Mouse (Mus musculus) G1E (cell line): ENCODE measurements at regions not wholly inside any gene's neighbourhood (a gene's known extent, or its start where the extent isn't known, plus 50 kb on each side); places are given as distances from the start of the nearest gene placed in this dataset.

ENCODE experiments used
- ATAC-seq: 2 replicates; pipeline ENCODE4 v1.8.0; 2016; ENCODE audit warnings: mild to moderate bottlenecking; ENCODE audit not compliant: insufficient number of reproducible peaks, poor library complexity, low FRiP score, severe bottlenecking; ENCODE audit errors: extremely low read depth
- DNase-seq: peaks from one replicate; pipeline ENCODE4 v3.0.0; 2012; ENCODE audit warnings: low spot score
- H3K27me3 ChIP-seq: 2 replicates; pipeline ENCODE4 v1.6.1; 2012; ENCODE audit warnings: mild to moderate bottlenecking, low read length, inconsistent platforms; ENCODE audit not compliant: insufficient read depth
- H3K36me3 ChIP-seq: replicated peaks from 2 replicates; pipeline ENCODE3; 2012; ENCODE audit warnings: mild to moderate bottlenecking, inconsistent platforms
- H3K4me1 ChIP-seq: 2 replicates; pipeline ENCODE4 v1.6.1; 2012; ENCODE audit warnings: low read depth, low read length, inconsistent platforms, mixed read lengths; ENCODE audit not compliant: insufficient read depth
- H3K4me3 ChIP-seq: 2 replicates; pipeline ENCODE4 v1.5.1; 2012; ENCODE audit warnings: low read depth, mild to moderate bottlenecking, inconsistent platforms, low read length, moderate library complexity, mixed read lengths
- H3K9me3 ChIP-seq: replicated peaks from 2 replicates; pipeline ENCODE4 v1.6.1; 2012; ENCODE audit warnings: inconsistent platforms
- CTCF ChIP-seq: IDR thresholded peaks from 2 replicates; pipeline ENCODE4 v1.5.1; 2012; ENCODE audit warnings: low read depth, low read length, inconsistent platforms, mixed read lengths
- GATA1 ChIP-seq: IDR thresholded peaks from 2 replicates; pipeline ENCODE4 v1.6.1; 2012; ENCODE audit warnings: borderline replicate concordance, low read length, inconsistent platforms, mixed read lengths
- GATA2 ChIP-seq: IDR thresholded peaks from 2 replicates; pipeline ENCODE4 v1.6.1; 2012; ENCODE audit warnings: low read depth, low read length, inconsistent platforms, borderline replicate concordance
- POLR2AphosphoS5 ChIP-seq: IDR thresholded peaks from 2 replicates; pipeline ENCODE4 v1.6.1; 2012; ENCODE audit warnings: low read depth, low read length, inconsistent platforms; ENCODE audit not compliant: insufficient replicate concordance
- TAL1 ChIP-seq: conservative IDR thresholded peaks from 2 replicates; pipeline ENCODE4 v1.6.1; 2012; ENCODE audit warnings: low read depth, low read length, inconsistent platforms, mixed read lengths

DNA sequence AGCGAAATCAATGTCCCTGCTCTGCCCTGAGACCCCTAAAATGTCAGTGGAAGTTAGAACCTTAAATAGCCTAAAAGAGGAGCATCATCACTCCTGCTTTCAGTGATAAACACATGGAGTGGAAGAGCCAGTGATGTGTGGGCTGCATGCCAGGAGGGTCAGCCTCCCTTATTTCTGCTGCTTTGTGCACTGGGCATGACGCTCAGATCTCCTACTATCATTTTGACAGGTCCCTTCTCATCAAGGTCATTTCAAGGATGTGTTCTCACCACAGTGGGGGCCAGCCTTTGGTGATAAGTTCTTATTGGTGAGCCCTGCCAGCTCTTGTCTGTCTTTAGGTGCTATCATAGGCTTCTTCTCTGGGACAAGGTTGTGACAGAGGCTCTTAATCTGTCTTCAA is 215.5 kb upstream of the Dynlrb2 start:
- Histone ChIP-seq H3K36me3 (no peaks in the 10 kb centered on the region), H3K4me3 (no peak overlapping the region), H3K27me3 (no peaks in the 10 kb centered on the region), H3K4me1 (no peaks in the 10 kb centered on the region), H3K9me3 (peaks cover 51% of the 10 kb centered on the region)
- TF ChIP-seq GATA1 (no peak), CTCF (no peak), TAL1 (no peak), POLR2AphosphoS5 (no peak), GATA2 (no peak)
- no peak for DNase-seq
- ATAC-seq: no peak

DNA sequence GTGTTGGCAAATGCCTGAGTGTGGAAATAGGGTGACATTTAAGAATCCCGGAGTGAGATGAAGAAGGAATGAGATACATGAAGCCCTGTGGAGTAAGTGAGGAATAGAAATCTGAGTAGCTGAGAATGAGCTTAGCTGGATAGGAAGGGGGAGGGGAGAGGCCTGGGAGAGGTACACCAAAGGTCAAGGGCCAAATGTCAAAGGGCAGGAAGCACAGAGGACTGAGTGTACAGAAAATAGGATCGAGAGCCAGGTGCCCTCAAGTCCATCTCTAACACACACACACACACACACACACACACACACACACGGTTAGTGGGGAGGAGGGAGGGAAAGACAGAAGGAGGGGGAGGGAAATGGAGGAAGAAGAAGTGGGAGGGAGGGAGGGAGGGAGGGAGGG is 220.8 kb upstream of the Dynlrb2 start:
- no peak for TF ChIP-seq GATA2
- no peak for TF ChIP-seq GATA1
- TF ChIP-seq TAL1: no peak
- no peak for TF ChIP-seq CTCF
- TF ChIP-seq POLR2AphosphoS5: no peak
- Histone ChIP-seq H3K4me3 (no peak overlapping the region), H3K4me1 (no peaks in the 10 kb centered on the region), H3K36me3 (no peaks in the 10 kb centered on the region), H3K27me3 (no peaks in the 10 kb centered on the region), H3K9me3 (peaks cover 50% of the 10 kb centered on the region)
- no peak for ATAC-seq
- DNase-seq: no peak

DNA sequence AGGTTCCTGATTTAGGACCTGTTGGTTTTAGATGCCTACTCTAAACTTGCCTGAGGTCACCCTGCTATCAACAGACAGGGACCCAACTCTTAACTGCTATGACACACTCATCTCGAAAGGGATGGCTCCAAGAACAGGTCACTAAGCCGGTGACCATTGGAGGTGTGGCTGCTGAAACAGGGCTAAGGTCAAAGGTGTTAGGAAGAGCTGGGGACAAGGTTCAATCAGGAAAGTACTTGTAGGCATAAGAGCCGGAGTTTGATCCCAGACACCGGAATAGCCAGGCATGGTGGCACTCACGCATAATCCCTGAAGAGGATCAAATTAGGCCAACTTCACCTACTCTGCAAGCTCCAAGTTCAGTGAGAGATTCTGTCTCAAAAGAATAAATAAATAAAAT is 222.4 kb upstream of the Dynlrb2 start:
- Histone ChIP-seq H3K4me1 (no peaks in the 10 kb centered on the region), H3K36me3 (no peaks in the 10 kb centered on the region), H3K9me3 (peaks cover 47% of the 10 kb centered on the region), H3K27me3 (no peaks in the 10 kb centered on the region), H3K4me3 (no peak overlapping the region)
- TF ChIP-seq GATA2 (no peak), GATA1 (no peak), POLR2AphosphoS5 (no peak), TAL1 (no peak), CTCF (no peak)
- ATAC-seq (no peak), DNase-seq (no peak)

DNA sequence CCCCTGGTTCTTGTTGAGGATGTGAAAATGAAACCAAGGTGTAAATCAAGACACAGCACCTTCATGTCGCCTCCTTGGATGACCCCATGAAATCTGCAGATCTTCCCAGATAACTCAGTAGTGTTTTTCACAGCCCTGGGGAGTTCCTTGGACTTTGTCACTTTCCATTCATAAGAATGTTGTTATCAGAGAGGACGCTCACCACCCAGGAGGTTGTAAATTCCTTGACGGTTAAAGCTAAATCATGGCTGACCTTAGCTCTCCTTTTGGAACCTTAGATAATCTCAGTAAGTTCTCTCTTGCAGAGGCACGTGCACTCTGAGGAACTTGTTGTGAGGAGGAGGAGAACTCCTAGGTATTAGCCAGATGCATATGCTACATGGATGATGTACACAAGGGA is 229.8 kb upstream of the Dynlrb2 start:
- ATAC-seq: no peak
- TF ChIP-seq TAL1 (no peak), CTCF (no peak), GATA2 (no peak), GATA1 (no peak), POLR2AphosphoS5 (no peak)
- no peaks in the 10 kb centered on the region for H3K4me1 ChIP-seq
- H3K9me3 ChIP-seq: peaks cover 58% of the 10 kb centered on the region
- DNase-seq: no peak
- no peak overlapping the region for H3K4me3 ChIP-seq
- no peaks in the 10 kb centered on the region for H3K27me3 ChIP-seq
- H3K36me3 ChIP-seq: no peaks in the 10 kb centered on the region

DNA sequence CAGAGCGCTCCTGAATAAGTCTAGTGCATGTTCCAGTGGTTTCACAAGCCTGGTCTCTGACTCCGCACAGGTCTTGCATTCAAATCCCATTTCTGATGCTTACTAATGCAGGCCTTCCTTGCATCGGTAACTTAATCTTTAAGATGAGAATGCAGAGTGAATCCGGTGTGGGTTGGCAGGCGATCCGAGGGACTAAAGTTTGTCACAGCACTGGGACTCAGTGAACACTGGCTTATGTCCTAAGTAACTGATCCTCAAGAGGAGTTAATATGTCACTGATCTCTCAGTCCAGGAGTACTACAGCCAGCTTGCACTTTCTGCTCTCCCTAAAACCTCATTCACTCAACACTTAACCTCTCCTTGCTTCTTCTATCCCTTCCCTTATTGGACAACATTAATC is 233.5 kb upstream of the Dynlrb2 start:
- Histone ChIP-seq H3K4me1 (no peaks in the 10 kb centered on the region), H3K27me3 (no peaks in the 10 kb centered on the region), H3K36me3 (no peaks in the 10 kb centered on the region), H3K4me3 (no peak overlapping the region), H3K9me3 (peaks cover 65% of the 10 kb centered on the region)
- ATAC-seq: no peak
- no peak for DNase-seq
- TF ChIP-seq CTCF (no peak), GATA2 (no peak), TAL1 (no peak), POLR2AphosphoS5 (no peak), GATA1 (no peak)

DNA sequence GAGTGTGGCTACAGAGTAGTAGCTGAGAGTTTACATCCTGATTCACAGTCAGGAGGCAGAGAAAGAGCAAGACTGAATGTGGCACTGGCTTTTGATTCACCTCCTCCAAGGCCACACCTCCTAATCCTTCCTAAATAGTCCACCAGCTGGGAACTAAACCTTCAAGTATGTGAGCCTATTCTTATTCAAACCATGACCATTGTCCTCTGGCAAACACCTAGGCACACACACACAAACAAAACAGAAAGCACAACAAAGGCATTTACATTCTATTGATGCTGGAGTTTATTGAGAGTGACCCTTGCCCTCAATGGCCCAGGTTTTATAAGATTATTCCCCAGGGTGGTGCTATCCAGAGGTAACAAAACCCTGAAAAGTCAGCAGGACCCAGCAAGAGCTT is 235.4 kb upstream of the Dynlrb2 start:
- peaks cover 61% of the 10 kb centered on the region for H3K9me3 ChIP-seq
- no peaks in the 10 kb centered on the region for H3K4me1 ChIP-seq
- H3K4me3 ChIP-seq: no peak overlapping the region
- DNase-seq (no peak), ATAC-seq (no peak)
- no peak for TF ChIP-seq CTCF
- no peaks in the 10 kb centered on the region for H3K27me3 ChIP-seq
- H3K36me3 ChIP-seq: no peaks in the 10 kb centered on the region

DNA sequence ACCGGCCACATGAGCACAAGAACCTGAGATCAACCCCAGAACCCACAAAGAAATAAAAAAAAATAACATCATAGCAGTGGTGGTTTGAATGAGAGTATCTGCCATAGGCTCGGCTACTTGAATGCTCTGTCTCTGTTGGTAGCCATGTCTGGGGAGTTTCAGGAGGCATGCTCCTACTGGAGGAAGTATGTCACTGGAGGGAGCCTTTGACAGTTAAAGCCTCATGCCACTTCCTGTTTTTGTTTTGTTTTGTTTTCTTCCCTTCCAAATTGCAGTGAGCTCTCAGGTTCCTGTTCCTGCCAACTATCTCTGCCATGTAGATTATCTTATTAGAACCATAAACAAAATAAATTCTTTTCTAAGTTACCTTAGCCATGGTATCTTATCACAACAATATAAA is 236.1 kb upstream of the Dynlrb2 start:
- Histone ChIP-seq H3K4me3 (no peak overlapping the region), H3K27me3 (no peaks in the 10 kb centered on the region), H3K4me1 (no peaks in the 10 kb centered on the region), H3K36me3 (no peaks in the 10 kb centered on the region), H3K9me3 (peaks cover 65% of the 10 kb centered on the region)
- DNase-seq: no peak
- no peak for TF ChIP-seq GATA1
- no peak for TF ChIP-seq CTCF
- no peak for TF ChIP-seq GATA2
- no peak for TF ChIP-seq POLR2AphosphoS5
- TF ChIP-seq TAL1: no peak
- ATAC-seq: no peak

DNA sequence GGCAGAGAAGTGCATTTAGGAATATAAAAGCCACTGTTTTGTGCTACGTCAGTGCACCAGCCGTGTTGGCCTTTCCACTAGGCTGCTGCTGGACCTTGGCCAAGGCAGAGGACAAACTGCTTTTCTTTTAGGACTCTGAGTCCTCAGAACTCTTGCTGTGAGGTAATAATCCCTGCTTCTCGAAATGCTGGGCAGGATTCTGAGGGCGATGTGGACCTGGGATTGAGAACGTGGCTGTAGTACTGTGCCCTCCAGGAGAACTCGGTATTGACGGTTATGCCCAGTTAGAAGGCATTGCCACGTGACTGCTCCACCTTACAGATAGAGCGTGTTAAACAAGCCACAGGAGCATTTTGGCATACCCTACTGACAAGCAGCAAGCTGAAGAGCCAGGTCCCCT is 236.6 kb upstream of the Dynlrb2 start:
- no peak for ATAC-seq
- no peaks in the 10 kb centered on the region for H3K4me1 ChIP-seq
- H3K9me3 ChIP-seq: peaks cover 70% of the 10 kb centered on the region
- H3K27me3 ChIP-seq: no peaks in the 10 kb centered on the region
- TF ChIP-seq CTCF (no peak), GATA1 (no peak), POLR2AphosphoS5 (no peak), GATA2 (no peak), TAL1 (no peak)
- no peak overlapping the region for H3K4me3 ChIP-seq
- H3K36me3 ChIP-seq: no peaks in the 10 kb centered on the region
- no peak for DNase-seq
